Mouse (Mus musculus) fibroblast of lung, adult 2 months (primary cell): ENCODE data around the gene Treh.

ENCODE experiments used
- DNase-seq: peaks from one replicate; pipeline ENCODE4 v3.0.0-alpha.2; 2011; ENCODE audit warnings: low read depth

Gene Treh

DNA sequence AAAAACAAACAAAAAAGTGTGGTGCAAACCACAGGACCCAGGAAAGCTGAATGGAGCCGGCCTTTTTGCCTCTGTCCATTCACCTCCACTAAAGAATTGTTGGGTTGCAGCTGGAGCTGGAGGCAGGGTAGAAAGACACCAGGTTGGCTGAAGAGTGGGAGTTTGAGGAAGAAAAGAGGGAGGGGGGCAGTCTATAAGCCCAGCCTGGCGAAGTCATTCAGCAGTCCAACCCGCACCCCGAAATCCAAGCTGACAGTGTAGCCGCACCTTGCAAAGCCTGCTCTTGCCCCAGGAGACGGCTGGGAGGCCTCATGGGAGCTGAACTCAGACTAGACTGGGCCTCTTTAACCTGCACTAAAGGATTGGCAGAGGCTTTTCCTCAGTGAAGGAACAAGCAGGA is 62.9 kb downstream of the Treh start:
- DNase-seq: no peak
